Mouse (Mus musculus): ENCODE measurements around the gene Pecr.

Gene Pecr

DNA sequence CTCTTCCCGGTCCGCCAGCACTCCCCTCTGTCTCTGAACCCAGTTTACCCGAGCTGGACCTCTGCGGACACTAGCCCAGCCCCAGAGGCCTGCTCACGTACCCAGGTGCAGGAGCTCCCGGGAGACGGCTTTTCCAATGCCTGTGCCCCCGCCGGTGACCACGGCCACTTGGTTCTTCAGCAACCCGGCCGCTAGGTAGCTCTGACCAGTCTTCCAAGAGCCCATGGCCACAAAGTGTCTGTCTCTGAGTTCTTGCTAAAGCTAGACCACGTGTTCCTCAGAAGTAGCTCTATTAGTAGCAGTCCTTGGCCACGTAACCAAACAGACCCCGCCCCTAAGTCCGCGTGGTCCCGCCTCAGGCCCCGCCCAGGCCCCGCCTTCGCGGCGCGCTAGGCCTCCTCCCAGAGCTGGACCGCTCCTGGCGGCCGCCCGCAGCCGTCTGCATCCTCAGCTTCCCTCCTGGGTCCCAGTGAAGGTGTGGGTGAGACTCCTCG, at the start of gene Pecr, which contains the start of gene Tmem169:
Gene Pecr (minus strand): TSS at position 323 of the 494 bp plus-strand sequence.
Gene Tmem169 (plus strand): TSS at position 378 of the 494 bp plus-strand sequence.
- DNase-seq (ENCODE audit: low read depth, low spot score) = peak; percentile 95

DNA sequence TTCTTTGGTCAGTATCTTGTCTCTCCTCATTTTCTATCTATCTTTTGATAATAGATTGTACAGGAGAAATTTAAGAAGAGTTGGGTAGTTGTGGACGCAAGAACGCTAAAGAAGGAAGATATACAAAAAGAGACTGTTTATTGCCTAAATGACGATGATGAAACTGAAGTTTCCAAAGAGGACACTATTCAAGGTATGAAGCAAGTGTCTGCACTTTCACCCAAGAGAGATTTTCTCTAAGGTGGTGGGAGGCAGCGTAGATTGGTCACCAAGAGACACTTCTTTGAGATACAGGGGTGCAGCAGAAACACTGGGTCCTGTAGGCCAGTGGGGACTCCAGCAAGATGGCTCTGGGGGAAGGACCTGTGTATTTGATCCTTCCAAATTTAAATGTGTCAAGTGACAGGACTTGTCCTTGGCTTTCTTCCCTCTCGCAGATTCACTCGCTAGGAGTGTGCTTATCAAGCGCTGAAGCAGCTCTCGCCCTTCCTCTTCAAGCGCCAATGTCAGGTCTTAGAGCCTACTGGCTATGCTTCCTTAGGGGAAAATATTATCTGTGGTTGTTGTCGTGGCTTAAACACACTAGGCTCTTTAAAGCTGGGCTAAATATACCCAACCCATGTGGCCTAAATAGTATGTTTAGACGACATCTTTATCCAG, 42.2 kb upstream of the Pecr start:
- DNase-seq (ENCODE audit: low read depth, low spot score) = no peak

DNA sequence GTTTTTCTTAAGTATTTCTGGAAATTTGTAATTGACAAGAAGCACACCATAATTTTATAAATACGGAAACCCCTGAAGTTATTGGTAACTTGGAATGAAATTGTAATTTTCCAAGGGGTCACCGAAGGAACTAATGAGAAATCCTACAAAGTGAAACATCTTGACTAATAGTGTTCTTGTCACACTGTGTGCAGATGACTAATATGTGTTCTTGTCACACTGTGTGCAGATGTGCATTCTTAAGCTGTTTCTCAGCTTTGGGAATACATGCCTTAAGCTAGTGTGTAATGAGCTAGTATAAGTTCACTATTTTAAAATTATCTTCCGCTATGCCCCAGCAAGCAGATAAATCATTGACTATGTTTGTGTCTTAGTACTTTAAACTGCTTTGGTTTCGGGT, 39.1 kb upstream of the Pecr start:
- DNase-seq (ENCODE audit: low read depth, low spot score) = no peak

DNA sequence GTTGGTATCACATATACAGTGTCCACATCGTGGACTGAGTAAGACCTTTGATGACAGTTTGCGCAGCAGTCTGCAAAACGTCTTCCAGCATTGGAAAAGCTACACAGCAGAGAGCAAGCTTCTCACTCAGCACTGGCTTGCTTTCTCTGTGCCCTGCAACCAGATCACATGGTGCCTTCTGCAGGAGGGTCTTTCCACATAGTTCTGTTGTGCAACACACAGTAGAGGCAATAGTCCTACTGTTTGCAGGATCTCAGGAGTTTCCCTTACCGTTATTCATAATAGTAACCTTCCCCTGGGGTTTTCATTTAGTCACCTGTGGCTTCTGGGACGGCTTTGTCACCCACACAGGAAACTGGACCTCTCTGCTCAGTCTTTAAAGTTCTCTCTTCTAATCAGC, 36.6 kb upstream of the Pecr start:
- no peak for DNase-seq (ENCODE audit: low read depth, low spot score)

DNA sequence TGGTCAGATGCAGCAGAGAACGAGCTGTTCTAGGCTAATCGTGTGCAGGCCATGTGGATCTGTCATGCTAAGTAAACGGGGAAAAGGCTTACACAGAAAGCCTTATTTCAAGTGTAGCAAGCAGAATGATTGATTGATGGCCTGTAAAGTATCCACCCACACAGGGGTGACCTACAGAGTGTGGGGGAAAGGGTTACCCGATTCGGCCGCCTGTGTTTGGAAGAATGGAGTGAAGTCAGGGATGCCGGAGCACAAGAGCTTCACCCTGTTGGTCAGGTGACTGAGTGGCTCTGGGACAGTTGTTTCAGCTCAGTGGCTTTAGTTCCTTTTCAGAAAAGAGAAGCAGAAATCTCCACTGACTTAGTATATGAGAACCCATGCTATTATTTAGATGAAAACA, 32.8 kb upstream of the Pecr start:
- no peak for DNase-seq (ENCODE audit: low read depth, low spot score)

DNA sequence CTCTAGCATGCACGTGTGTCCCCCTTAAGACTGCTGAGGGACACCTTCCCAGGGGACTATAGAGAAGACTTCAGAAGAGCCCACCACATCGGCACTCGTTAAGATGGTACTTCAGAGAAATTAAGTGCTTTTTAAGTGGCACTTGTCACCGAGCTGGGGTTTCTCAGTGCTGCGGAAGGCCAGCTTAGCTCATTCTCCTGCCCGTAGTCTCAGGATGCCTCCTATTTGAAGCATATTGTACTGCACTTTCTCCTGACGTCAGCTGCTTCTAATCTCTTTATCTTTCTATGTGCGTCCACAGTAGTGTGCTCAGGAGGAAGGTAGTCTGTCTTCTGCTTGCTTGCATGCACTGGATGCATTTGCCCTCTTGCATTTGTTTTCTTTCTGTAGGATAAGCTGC, 32.3 kb upstream of the Pecr start:
- DNase-seq (ENCODE audit: low read depth, low spot score) = no peak

DNA sequence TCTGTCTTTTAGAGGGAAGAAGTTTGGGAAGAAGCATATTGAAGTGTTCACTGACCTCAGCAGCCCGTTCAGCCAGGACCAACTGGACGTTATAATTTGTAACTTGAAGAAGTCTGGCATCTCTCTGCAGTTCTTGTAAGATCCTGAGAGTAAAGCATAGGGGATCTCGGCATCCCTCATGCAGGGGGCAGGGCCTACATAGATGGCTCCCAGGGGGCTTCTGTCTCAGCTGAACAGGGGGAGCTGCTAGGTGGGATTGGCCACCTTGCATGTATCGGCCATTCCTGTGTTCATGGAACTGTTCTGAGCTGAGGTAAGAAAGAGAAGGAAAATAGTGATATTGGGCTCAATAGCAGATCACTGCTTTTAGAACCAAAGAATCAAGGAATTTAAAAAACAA, 31.3 kb upstream of the Pecr start:
- no peak for DNase-seq (ENCODE audit: low read depth, low spot score)

DNA sequence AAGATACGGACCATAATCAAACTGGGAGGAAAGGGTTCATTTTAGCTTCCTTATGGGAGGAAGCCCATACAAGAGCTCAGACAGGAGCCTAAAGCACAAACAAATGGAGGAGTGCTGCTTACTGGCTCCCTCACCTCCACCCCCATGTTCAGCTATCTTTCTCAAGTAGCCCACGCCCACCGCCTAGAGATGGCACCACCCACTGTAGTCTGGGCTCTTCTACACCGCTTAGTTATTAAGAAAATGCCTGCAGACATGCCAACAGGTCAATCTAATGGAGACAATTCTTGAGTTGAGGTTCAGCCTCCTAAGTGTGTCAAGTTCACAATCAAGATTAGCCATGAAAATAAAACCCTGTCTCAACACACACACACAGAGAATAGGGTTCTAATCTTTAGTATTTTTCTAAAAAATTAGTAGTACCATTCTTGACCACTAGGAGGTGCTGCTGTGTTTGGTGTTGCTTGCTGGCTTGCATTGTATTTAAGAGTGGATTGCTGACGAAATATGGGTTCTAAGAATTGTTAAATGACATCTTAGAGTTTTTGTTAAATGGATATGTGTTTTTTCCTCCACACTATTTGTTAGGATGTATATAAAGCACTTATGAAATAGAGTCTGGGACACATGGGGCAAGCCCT, 29.4 kb upstream of the Pecr start:
- DNase-seq (ENCODE audit: low read depth, low spot score) = peak; percentile 76

DNA sequence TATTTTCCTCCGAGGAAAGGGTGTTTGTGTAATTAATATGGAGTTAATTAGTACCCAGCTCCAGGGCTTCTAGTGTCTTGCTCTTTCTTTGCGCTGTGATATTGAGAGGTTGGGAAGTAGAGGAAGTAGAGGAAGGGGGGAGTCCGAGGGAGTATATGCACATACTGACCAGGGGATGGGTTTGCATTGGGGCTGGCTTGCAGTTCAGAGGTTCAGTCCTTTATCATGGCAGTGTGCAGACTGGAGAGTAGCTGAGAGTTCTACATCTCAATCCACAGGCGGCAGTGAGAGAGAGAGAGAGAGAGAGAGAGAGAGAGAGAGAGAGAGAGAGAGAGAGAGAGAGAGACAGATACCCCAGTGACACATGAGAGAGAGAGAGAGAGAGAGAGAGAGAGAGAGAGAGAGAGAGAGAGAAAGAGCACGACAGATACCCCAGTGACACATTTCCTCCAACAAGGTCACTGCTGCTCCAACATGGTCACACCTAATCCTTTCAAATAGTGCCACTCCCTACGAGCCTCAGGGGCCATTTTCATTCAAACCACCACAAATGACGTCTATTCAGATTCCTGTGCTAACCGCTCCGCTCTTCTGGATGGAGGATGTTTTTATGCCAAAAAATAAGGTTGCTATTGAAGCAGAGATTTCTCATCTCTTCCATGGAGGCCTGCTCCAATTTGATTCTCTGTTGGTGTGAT, 28.7 kb upstream of the Pecr start:
- no peak for DNase-seq (ENCODE audit: low read depth, low spot score)

DNA sequence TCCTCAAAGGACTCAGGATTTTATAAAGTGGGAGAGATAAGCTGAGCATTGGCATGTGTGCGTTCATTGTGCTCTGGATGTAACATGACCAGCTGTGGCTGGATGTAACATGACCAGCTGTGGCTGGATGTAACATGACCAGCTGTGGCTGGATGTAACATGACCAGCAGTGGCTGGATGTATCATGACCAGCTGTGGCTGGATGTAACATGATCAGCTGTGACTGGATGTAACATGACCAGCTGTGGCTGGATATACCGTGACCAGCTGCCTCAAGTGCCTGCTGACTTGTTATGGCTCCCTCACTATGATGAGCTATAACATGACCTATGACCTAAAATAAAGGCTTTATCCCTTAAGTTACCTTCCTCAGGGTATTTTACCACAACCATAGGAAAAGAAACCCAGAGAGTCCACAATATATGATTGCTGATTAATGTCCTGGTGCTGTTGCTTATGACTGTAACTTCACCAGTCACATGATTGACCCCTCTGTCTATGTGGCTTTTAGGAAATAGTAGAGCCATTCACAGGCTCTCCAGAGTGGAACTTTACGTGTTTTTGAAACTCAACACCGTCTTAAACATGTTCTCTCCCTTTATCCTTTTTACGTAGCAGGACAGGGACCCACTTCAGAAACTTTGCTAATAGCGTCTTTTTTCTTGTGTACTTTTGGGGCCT, 25.8 kb upstream of the Pecr start:
- peak; percentile 79 for DNase-seq (ENCODE audit: low read depth, low spot score)

DNA sequence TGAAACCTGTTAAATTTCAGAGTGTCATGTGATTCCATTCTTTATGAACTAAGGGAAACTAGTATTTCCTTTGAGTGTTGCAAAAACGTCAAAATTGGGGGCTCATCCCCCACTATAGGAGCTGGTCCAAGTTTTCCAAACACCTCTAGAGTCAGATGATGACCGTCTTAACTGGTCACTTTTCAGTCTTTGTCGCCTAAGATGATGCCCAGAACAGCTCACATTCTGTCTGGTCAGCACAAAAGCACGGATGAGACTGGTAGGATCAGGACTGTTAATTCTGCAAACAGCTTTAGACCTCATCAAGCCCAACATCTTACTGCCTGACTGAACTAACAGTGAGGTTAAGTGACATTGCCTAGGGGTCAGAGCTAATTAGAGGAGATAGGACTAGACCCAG, 24.8 kb upstream of the Pecr start:
- peak; percentile 21 for DNase-seq (ENCODE audit: low read depth, low spot score)

DNA sequence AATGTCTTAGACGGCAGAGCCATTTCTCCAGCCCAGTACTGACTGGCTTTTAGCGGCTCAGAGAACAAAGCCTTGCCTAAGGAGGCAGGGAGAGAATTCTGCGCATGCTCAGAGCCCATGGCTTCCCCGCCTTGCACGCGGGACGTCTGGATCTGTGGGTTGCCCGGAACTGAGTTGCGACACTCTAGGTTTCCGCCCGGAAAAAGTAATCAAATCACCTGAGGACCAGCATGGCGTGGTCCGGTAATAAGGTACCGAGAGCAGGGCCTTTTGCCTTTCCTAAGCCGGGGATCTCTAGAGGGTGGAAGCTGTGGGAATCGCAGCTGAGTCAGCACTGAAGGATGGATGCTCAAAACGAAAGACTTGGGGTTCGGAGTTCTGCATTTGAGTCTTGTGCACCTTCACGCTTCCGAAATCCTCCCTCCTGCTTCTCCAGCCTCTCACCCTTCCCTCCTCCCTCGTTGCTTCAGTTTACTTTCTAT, 23.2 kb upstream of the Pecr start, which contains the start of gene Xrcc5:
Gene Xrcc5 (plus strand): TSS at position 105 of the 482 bp plus-strand sequence.
- DNase-seq (ENCODE audit: low read depth, low spot score) = peak; percentile 98

DNA sequence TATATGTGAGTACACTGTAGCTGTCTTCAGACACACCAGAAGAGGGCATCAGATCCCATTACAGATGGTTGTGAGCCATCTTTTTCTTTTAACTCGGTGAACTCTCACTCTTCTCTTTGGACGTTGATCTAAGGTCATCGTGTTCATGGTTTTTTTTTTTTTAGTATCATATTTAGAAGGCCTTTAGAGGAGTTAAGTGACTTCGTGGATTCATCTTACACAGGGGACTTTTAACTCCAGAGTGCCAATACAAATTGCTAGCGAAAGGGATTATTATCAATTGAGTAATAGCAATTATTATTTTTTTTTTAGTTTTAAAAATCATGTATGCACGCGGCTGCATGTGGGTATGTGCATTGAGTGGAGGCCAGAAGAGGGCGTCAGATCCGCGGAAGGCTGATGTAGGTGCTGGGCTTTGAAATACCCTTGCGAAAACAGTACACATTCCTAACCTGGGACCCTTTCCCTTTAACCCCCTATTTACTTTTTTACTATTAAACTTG, 22.6 kb upstream of the Pecr start:
- peak; percentile 63 for DNase-seq (ENCODE audit: low read depth, low spot score)

DNA sequence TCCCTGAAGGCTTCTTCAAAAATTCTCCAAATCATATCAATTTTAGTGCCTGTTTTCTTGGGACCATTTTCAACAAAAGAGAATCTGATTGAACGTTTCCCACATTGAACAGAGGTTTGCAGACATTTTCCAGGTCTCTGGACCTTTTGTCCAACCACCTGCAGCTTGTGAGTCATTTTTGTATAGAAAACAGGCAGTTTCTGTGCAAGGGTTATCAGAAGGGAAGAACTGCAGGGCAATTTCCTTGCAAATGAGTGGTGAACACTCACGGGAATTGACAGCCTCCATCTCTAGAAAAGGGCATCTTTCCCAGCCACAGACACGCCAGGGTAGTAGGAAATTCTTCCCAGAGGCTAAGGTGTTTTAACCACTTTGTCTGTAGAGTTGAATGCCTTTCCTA, 22.1 kb upstream of the Pecr start:
- DNase-seq (ENCODE audit: low read depth, low spot score) = no peak

DNA sequence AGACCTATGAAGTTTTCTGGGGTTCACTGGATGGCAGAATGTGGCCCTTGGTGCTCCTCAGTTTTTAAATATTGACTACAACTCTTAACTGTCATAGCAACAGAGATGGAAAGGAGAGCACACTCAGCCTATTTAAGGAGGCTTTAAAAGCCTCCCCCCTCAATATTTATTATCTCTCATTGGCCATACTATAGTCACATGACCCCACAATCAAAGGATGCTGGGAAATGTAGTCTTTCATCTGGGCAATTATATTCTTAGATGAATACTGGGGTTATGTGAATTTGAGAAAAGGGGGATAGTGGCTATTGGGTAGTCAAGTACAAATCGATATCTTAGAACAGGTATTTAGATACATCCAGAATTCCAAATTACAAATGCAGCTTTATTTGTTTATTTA, 17.7 kb upstream of the Pecr start:
- no peak for DNase-seq (ENCODE audit: low read depth, low spot score)

DNA sequence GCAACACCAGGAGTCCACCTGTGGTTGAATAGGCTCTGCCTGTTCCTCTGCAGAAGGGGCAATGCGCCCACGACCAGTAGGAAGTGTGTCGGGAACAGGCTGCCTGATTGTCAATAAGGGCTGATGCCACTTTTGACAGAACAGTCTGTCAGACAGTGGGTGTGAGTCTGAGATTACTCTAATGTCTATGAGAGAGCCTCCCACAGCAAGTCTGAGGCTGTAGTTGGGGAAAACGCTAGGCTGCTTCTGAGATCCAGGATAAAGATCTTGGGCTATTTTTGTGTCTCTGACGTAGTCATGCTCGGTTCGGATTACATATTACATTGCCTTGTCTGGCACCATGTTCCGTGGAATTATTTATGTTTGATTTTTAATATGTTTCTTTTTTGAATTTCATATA, 11.6 kb upstream of the Pecr start:
- DNase-seq (ENCODE audit: low read depth, low spot score) = no peak

DNA sequence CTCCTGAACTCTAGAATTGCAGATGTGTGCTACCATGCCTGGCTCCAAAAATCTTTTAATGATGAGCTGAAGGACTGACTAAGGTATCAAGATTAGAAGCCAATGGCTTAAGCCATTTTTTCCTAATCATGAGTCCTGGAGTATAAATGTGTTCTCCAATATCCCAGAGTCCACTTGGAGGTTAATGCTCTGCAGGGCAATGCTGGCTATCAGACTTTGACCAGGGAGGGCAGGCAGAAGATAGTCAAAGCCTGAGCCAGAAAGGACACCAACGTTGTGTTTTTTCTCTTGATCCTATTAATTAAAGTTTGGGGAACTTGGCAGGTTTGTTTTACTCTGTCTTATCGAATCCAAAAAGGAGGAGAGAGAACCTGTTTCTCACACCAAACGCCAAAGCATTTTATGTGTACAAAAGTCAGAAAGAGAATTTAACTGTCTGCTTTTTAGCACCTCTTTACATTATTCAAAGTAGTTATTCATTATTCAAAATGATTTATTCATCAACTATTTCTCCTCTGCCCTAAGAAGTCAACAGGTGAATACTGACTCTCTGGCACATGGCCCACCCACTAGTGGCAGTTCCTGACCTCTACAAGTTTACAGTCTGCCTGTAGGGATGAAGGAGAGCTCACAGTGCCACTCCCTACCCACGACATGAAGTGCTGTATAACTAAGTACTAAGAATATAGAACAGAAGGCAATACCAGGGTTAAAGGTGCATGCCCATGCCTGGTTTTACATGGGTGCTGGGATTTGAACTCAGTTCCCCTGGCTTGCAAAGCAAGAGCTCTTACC, 10.0 kb upstream of the Pecr start:
- DNase-seq (ENCODE audit: low read depth, low spot score) = no peak

DNA sequence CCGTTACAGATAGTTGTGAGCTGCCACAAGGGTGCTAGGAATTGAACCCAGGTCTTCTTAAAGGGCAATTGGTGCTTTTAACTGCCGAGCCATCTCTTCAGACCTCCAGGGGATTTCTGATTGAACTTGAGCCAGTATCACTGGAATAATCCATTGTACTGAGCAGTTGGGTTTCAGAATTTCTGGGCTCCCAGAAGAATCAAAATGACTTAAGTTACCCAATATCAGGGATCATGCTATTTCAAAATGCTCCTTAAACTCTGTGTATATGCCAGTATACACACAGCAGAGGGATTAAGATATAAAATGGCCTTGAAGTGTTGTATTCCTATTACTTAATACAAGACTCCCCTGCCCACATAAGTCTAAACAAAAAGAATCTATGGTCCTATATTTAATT, 7.8 kb upstream of the Pecr start:
- DNase-seq (ENCODE audit: low read depth, low spot score) = no peak

DNA sequence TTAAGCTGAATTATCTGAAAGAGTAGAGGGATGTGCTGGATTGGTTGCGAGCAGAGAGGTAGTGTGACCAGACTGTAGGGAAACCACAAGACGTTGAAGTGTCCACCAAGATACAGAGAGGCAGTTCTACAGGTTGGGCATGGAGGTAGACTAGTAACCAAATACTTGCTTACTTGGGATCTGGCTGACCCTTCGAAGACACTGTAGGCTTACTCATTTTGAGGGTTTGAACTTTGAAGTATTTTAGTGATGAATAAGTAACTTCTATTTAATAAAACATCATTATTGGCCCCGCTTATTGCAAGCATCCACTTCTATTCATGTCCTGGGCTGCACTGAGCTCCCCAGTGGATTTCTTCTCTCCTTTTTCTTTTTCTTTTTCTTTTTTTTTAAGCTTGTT, 7.3 kb upstream of the Pecr start:
- no peak for DNase-seq (ENCODE audit: low read depth, low spot score)

DNA sequence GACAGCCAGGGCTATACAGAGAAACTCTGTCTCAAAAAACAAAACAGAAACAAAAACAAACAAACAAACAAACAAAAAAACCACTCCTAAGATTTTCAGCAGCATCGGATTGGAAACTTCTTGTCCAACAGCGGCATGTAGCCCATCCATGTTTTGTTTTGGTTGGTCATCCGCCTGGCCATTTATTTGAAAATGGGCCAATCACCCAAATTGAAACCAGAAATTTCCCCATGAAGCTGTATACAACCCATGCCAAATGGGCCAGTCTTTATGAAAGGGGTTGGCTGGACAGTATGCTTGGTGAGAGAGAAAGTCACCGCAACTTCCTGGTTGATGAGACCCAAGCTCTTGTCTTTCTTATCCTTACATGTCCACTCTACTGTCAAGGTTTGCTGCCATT, 6.8 kb upstream of the Pecr start:
- peak; percentile 21 for DNase-seq (ENCODE audit: low read depth, low spot score)
